Mouse (Mus musculus): ENCODE measurements around the gene Plekhg1.

DNA sequence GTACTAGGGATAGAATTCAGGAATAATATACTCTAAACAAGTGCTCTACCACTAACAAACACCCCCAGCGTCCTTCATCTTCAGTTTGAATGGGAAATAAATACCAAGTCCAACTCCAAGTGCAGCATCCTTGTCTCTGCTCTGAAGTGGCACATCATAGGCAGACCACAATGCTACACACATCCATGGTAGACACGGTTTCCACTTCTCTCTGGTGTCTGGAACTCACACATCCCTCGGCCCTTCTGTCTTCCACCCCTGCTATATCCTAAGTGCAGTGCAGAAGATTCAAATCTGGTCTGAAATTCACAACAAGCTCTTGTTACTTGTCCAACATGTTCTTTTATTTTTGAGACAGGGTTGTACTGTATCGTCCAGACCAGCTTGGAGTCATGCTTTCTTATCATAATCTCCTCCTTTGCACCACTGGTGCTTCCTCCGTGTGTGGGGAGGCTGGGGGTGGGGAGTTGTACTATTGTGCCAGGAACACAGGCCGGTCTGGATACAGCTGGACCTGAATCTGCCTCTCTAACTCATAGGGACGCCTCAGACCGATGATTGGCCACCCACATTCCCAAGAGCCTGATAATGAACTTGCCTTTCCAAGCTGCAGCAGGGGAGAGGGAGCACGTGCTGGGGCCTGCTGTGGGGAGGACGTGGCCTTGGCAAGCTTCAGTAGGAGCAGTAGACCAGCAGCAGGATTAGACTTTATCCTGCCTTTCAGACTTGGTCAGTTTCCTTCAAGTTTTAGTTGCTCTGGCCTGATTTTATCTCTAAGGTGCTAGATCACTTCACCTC lies 70.5 kb downstream of the Plekhg1 start:
- no peak for TF ChIP-seq POLR2A (IDR thresholded peaks at IDR 0.05; ENCODE audit: low read depth, low read length)
- no peak for TF ChIP-seq CTCF (conservative IDR thresholded peaks at IDR 0.05; ENCODE audit: insufficient read depth, insufficient read length, low read depth, low read length)

All from kidney, adult 2 months (tissue).